In genomic region chr7:126340206-126340618, GRCm38 (mm10) we compare ENCODE assay signal across 12 mouse cellular contexts. TPM values are rescaled to one million over a fixed set of nuclear protein-coding genes. Genes with fewer than 3 reads are reported as not detected.
DNase-seq lines count a peak whose midpoint lies in the region; ATAC-seq lines count a peak whose summit lies in the region.
"Had no signal": no experiment of that assay in that cellular context is flagged by ENCODE, and none has a peak within 500 bp of the region (broad histone marks: within the 10 kb centered on the region; RNA-seq: fewer than 3 reads in every experiment).

No protein-coding gene starts in this region.

- no peaks in the 10 kb centered on the region for H3K27me3 ChIP-seq in heart, embryonic 13.5 days (replicated peaks)
- no peaks in the 10 kb centered on the region for H3K27me3 ChIP-seq in heart, embryonic 12.5 days (replicated peaks)
- no peaks in the 10 kb centered on the region for H3K27me3 ChIP-seq in midbrain, embryonic 13.5 days
- H3K27me3 ChIP-seq: limb, embryonic 15.5 days; midbrain, embryonic 12.5 days had no signal

- intact Hi-C loops in gastrocnemius, postnatal 36 days (cut with DNase I), result no loop called here

- peak; percentile 50 for DNase-seq in thymus, postnatal 14 days
- DNase-seq in thymus, postnatal 10 days (ENCODE audit: low spot score in 2 of 2), result no peak
- DNase-seq in kidney, postnatal 25 days, result peak; percentile 6 to 55
- DNase-seq in cerebellum, adult 9-11 months, result no peak
- no peak for DNase-seq in gastrocnemius, postnatal 36 days
- DNase-seq: B cell, adult 2 months; cerebellum, adult 8-10 months had no signal

- 42% methylated on average over 6 of the region's 6 CpGs for WGBS in heart, embryonic 13.5 days
- WGBS in heart, embryonic 12.5 days, result 49% methylated on average over 6 of the region's 6 CpGs
- 84% methylated on average over 6 of the region's 6 CpGs for WGBS in midbrain, embryonic 13.5 days

- peak overlapping the region; percentile 33; the same call in 1 of the 2 replicates for H3K27ac ChIP-seq in heart, embryonic 13.5 days (replicated peaks)
- H3K27ac ChIP-seq in heart, embryonic 12.5 days (ENCODE audit: poor library complexity, severe bottlenecking), result no peak overlapping the region
- H3K27ac ChIP-seq in midbrain, embryonic 13.5 days, result no peak overlapping the region
- H3K27ac ChIP-seq: limb, embryonic 15.5 days; midbrain, embryonic 12.5 days had no signal

- 0 out of 2 replicates have a peak overlapping the region, but pooled peaks have one; percentile 25 for H3K9ac ChIP-seq in heart, embryonic 13.5 days
- no peak overlapping the region for H3K9ac ChIP-seq in heart, embryonic 12.5 days
- no peak overlapping the region for H3K9ac ChIP-seq in midbrain, embryonic 13.5 days (replicated peaks)
- H3K9ac ChIP-seq: limb, embryonic 15.5 days; midbrain, embryonic 12.5 days had no signal

- no peak overlapping the region for H3K4me3 ChIP-seq in heart, embryonic 13.5 days
- H3K4me3 ChIP-seq in heart, embryonic 12.5 days, result no peak overlapping the region
- H3K4me3 ChIP-seq in midbrain, embryonic 13.5 days (replicated peaks), result no peak overlapping the region
- H3K4me3 ChIP-seq: limb, embryonic 15.5 days; midbrain, embryonic 12.5 days had no signal

- H3K36me3 ChIP-seq in heart, embryonic 13.5 days, result no peaks in the 10 kb centered on the region
- H3K36me3 ChIP-seq in heart, embryonic 12.5 days, result no peaks in the 10 kb centered on the region
- no peaks in the 10 kb centered on the region for H3K36me3 ChIP-seq in midbrain, embryonic 13.5 days
- H3K36me3 ChIP-seq: limb, embryonic 15.5 days; midbrain, embryonic 12.5 days had no signal

- H3K9me3 ChIP-seq in heart, embryonic 13.5 days, result no peaks in the 10 kb centered on the region
- H3K9me3 ChIP-seq in heart, embryonic 12.5 days (replicated peaks), result no peaks in the 10 kb centered on the region
- no peaks in the 10 kb centered on the region for H3K9me3 ChIP-seq in midbrain, embryonic 13.5 days
- H3K9me3 ChIP-seq: limb, embryonic 15.5 days; midbrain, embryonic 12.5 days had no signal

- ATAC-seq in heart, embryonic 13.5 days (ENCODE audit: extremely low read depth, insufficient number of reproducible peaks, low FRiP score, low TSS enrichment), result no peak
- ATAC-seq in heart, embryonic 12.5 days (ENCODE audit: insufficient number of reproducible peaks, low FRiP score), result no peak
- no peak for ATAC-seq in midbrain, embryonic 13.5 days

- H3K4me1 ChIP-seq in heart, embryonic 13.5 days, result peaks cover 13% of the 10 kb centered on the region; the same call in 1 of the 2 replicates
- H3K4me1 ChIP-seq in heart, embryonic 12.5 days (replicated peaks), result peaks cover 16% of the 10 kb centered on the region
- no peaks in the 10 kb centered on the region for H3K4me1 ChIP-seq in midbrain, embryonic 13.5 days (replicated peaks)
- H3K4me1 ChIP-seq: midbrain, embryonic 12.5 days had no signal

- no peak overlapping the region for H3K4me2 ChIP-seq in heart, embryonic 13.5 days
- no peak overlapping the region for H3K4me2 ChIP-seq in heart, embryonic 12.5 days
- H3K4me2 ChIP-seq in midbrain, embryonic 13.5 days (replicated peaks), result no peak overlapping the region
- H3K4me2 ChIP-seq: limb, embryonic 15.5 days; midbrain, embryonic 12.5 days had no signal

RNA-seq across cellular contexts. Expression of gene Lat, which starts 29.2 kb away (rescaled TPM):
- 3.0 and 3.1 TPM in 2 replicates for polyA plus RNA-seq in heart, embryonic 13.5 days (2015; fragmentation: Nextera tagmentation; extraction: Ambion mirVana)
- 3.4 and 3.8 TPM in 2 replicates for polyA plus RNA-seq in heart, embryonic 12.5 days (2016; fragmentation: Nextera tagmentation; extraction: Ambion mirVana)
- 1.0 and 1.7 TPM in 2 replicates for polyA plus RNA-seq in midbrain, embryonic 13.5 days (2015; fragmentation: Nextera tagmentation; extraction: Ambion mirVana)
- total RNA-seq in gastrocnemius, postnatal 36 days (2021), result 1 to 10 TPM in 1 of 2 experiments, under 1 TPM in 1; 0.27 to 2.4 TPM

RNA-seq across cellular contexts. Expression of gene Spns1, which starts 37.0 kb away (rescaled TPM):
- polyA plus RNA-seq in heart, embryonic 13.5 days (2015; fragmentation: Nextera tagmentation; extraction: Ambion mirVana), result 43.7 and 44.9 TPM in 2 replicates
- polyA plus RNA-seq in heart, embryonic 12.5 days (2016; fragmentation: Nextera tagmentation; extraction: Ambion mirVana), result 45.1 TPM in 2 replicates
- polyA plus RNA-seq in midbrain, embryonic 13.5 days (2015; fragmentation: Nextera tagmentation; extraction: Ambion mirVana), result 77.9 and 78.6 TPM in 2 replicates
- total RNA-seq in gastrocnemius, postnatal 36 days (2021), result 10 to 100 TPM; 24.7 to 29.0 TPM

RNA-seq across cellular contexts. Expression of gene Nfatc2ip, which starts 56.3 kb away (rescaled TPM):
- 1.0 and 1.7 TPM in 2 replicates for polyA plus RNA-seq in heart, embryonic 13.5 days (2015; fragmentation: Nextera tagmentation; extraction: Ambion mirVana)
- polyA plus RNA-seq in heart, embryonic 12.5 days (2016; fragmentation: Nextera tagmentation; extraction: Ambion mirVana), result 1.7 and 2.2 TPM in 2 replicates
- polyA plus RNA-seq in midbrain, embryonic 13.5 days (2015; fragmentation: Nextera tagmentation; extraction: Ambion mirVana), result 2.9 and 3.8 TPM in 2 replicates
- total RNA-seq in gastrocnemius, postnatal 36 days (2021), result 1 to 10 TPM; 2.2 to 3.5 TPM

Comparison
In these comparisons a context has a peak if more than half of its experiments do, and no peak if none do; other contexts are left out.
1. DNase-seq: peak in thymus, postnatal 14 days (single experiment) and kidney, postnatal 25 days (2 of 2); none in thymus, postnatal 10 days (0 of 2), cerebellum, adult 9-11 months (single experiment) and gastrocnemius, postnatal 36 days (0 of 2).